Mouse (Mus musculus) heart, embryonic 12.5 days (tissue): ENCODE data around the gene Vmn1r217. TPM values are rescaled to one million over a fixed set of nuclear protein-coding genes. Genes with fewer than 3 reads are reported as not detected.

ENCODE experiments used
- polyA plus RNA-seq: library from polyadenylated mRNA; unstranded; fragments of >200 nt; fragmentation: Nextera tagmentation; extraction: Ambion mirVana; gene quantifications from 2 replicates; pipeline ENCODE4 v1.2.1, GENCODE M21; 2016

Vmn1r217 gene
- polyA plus RNA-seq, 1 experiment from 2014 or later = not detected

Other genes starting within 250 kb of the Vmn1r217 start
- gene Vmn1r212, start 234.0 kb downstream of the Vmn1r217 start, polyA plus RNA-seq = not detected in 2 replicates
- not detected in 2 replicates for gene Vmn1r213, start 110.6 kb downstream of the Vmn1r217 start, polyA plus RNA-seq
- gene Vmn1r214, start 87.8 kb downstream of the Vmn1r217 start, polyA plus RNA-seq = not detected in 2 replicates
- gene Vmn1r215, start 50.2 kb downstream of the Vmn1r217 start, polyA plus RNA-seq = not detected in 2 replicates
- not detected in 2 replicates for gene Vmn1r218, start 14.9 kb upstream of the Vmn1r217 start, polyA plus RNA-seq
- gene Vmn1r219, start 41.1 kb upstream of the Vmn1r217 start, polyA plus RNA-seq = not detected in 2 replicates
- gene Vmn1r220, start 69.7 kb upstream of the Vmn1r217 start, polyA plus RNA-seq = not detected in 2 replicates
- gene Vmn1r221, start 95.9 kb upstream of the Vmn1r217 start, polyA plus RNA-seq = not detected in 2 replicates
- gene Vmn1r222, start 117.7 kb upstream of the Vmn1r217 start, polyA plus RNA-seq = not detected in 2 replicates
- gene Vmn1r223, start 128.9 kb upstream of the Vmn1r217 start, polyA plus RNA-seq = not detected in 2 replicates